Mouse (Mus musculus) urinary bladder, adult 18-20 months (tissue): Measurements from ENCODE around the gene Tcn2.
"Not testable (repeated sequence)": the region's sequence is repeated elsewhere in the genome, so short reads cannot be mapped to it uniquely, and the experiment has no call there.

Experiments
- DNase-seq, 2 experiments: peaks; one replicate each; pipeline ENCODE4 v3.0.0; 2022; ENCODE audit warnings: low spot score in 2 of 2, mixed read lengths in 2 of 2

Gene Tcn2

GRCm38 (mm10) chr11:3930019-3930418 lies 1.9 kb downstream of the Tcn2 start:
- no peak for DNase-seq

- DNase-seq: no peak
Measured at GRCm38 (mm10) chr11:3925916-3926315, 6.0 kb downstream of the Tcn2 start.

- DNase-seq: no peak
Measured at GRCm38 (mm10) chr11:3922731-3923130, 9.2 kb downstream of the Tcn2 start.

- DNase-seq: no peak
Measured at GRCm38 (mm10) chr11:3922115-3922514, 9.8 kb downstream of the Tcn2 start.

GRCm38 (mm10) chr11:3921281-3921850 lies 10.6 kb downstream of the Tcn2 start:
- no peak for DNase-seq

- DNase-seq: no peak
Measured at GRCm38 (mm10) chr11:3920476-3920875, 11.5 kb downstream of the Tcn2 start.

- no peak for DNase-seq
Measured at GRCm38 (mm10) chr11:3918738-3919137, 13.2 kb downstream of the Tcn2 start.

- DNase-seq: peak; percentile 65 to 83
Measured at GRCm38 (mm10) chr11:3914109-3914840, 17.7 kb downstream of the Tcn2 start, which contains the start of gene Slc35e4. Gene Slc35e4, minus strand, starts transcription at chr11:3914664.

GRCm38 (mm10) chr11:3913316-3914108 lies 18.4 kb downstream of the Tcn2 start:
- peak; percentile 88 to 92 for DNase-seq

- DNase-seq: peak; percentile 18 to 47
Measured at GRCm38 (mm10) chr11:3912875-3913271, 19.1 kb downstream of the Tcn2 start.

GRCm38 (mm10) chr11:3912100-3912874 lies 19.7 kb downstream of the Tcn2 start:
- no peak for DNase-seq

- not testable (repeated sequence) for DNase-seq
Measured at GRCm38 (mm10) chr11:3911440-3911839, 20.5 kb downstream of the Tcn2 start.

GRCm38 (mm10) chr11:3910513-3911310 lies 21.2 kb downstream of the Tcn2 start:
- no peak for DNase-seq

- no peak for DNase-seq
Measured at GRCm38 (mm10) chr11:3909236-3909635, 22.7 kb downstream of the Tcn2 start.

GRCm38 (mm10) chr11:3905446-3905845 lies 26.5 kb downstream of the Tcn2 start:
- no peak for DNase-seq

- no peak for DNase-seq
Measured at GRCm38 (mm10) chr11:3904673-3905072, 27.3 kb downstream of the Tcn2 start.

- peak in 1 of 2 experiments; percentile 43 for DNase-seq
Measured at GRCm38 (mm10) chr11:3903046-3903445, 28.9 kb downstream of the Tcn2 start.

GRCm38 (mm10) chr11:3902516-3902915 lies 29.4 kb downstream of the Tcn2 start:
- DNase-seq: no peak

GRCm38 (mm10) chr11:3900296-3900695 lies 31.7 kb downstream of the Tcn2 start:
- DNase-seq: no peak

GRCm38 (mm10) chr11:3895933-3896332 lies 36.0 kb downstream of the Tcn2 start:
- DNase-seq: no peak

GRCm38 (mm10) chr11:3895458-3895857 lies 36.5 kb downstream of the Tcn2 start:
- DNase-seq: no peak
